13 mouse cellular contexts compared by ENCODE assay signal in the genomic region with DNA sequence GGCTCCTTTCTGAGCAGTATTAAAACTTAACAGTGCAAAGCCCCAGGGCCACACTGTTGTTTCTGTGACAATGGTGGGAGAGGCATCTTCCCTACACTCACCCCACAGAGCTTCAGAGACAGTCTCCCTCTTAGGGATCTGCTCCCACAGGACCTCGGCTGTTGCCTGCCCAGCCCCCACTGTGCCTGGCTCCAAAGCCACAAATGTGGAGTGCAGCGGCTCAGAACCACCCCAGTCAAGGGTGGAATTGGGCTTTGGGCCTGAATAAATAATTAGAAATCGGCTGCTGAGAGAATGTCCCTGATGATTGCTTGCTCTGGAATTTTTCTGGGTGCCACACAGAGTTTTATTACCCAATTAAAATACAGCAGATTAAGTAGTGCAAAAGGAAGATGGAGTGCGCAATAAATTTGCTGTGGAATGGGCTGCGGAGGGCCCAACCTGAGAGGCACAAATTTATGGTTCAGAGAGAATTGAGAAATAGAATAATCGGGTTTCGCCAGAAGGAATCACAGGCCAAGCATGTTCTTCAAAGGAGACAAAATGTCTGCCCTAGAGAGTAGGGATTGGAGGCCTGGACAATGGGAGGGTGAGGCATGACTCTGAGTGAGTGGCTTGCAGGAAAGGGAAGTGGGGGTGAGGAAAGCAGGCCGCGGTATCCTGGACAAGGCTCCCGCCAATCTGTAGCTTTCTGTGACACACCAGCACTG. TPM values are rescaled to one million over a fixed set of nuclear protein-coding genes. Genes with fewer than 3 reads are reported as not detected.
DNase-seq lines count a peak whose midpoint lies in the region; ATAC-seq lines count a peak whose summit lies in the region.
"Had no signal": no experiment of that assay in that cellular context is flagged by ENCODE, and none has a peak within 500 bp of the region (broad histone marks: within the 10 kb centered on the region; RNA-seq: fewer than 3 reads in every experiment).

No protein-coding gene starts in this region.

- no peaks in the 10 kb centered on the region for H3K9me3 ChIP-seq in liver, embryonic 12.5 days (replicated peaks)
- H3K9me3 ChIP-seq in limb, embryonic 13.5 days = no peaks in the 10 kb centered on the region
- H3K9me3 ChIP-seq: forebrain, embryonic 13.5 days; midbrain, embryonic 10.5 days had no signal

- peak overlapping the region; percentile 17; the same call in 1 of the 2 replicates for H3K27ac ChIP-seq in liver, embryonic 12.5 days
- H3K27ac ChIP-seq in limb, embryonic 13.5 days = 0 out of 2 replicates have a peak overlapping the region, but pooled peaks have one; percentile 39
- H3K27ac ChIP-seq: forebrain, embryonic 13.5 days; midbrain, embryonic 10.5 days had no signal

- intact Hi-C loops in heart, postnatal 10 days (cut with DNase I) = no loop called here

- no peak overlapping the region for H3K9ac ChIP-seq in liver, embryonic 12.5 days
- no peak overlapping the region for H3K9ac ChIP-seq in limb, embryonic 13.5 days
- H3K9ac ChIP-seq: forebrain, embryonic 13.5 days had no signal

- 81% methylated on average over 10 of the region's 10 CpGs for WGBS in liver, embryonic 12.5 days (ENCODE audit: insufficient replicate concordance)
- 50% methylated on average over 10 of the region's 10 CpGs for WGBS in limb, embryonic 13.5 days

- H3K4me3 ChIP-seq in liver, embryonic 12.5 days = no peak overlapping the region
- H3K4me3 ChIP-seq in limb, embryonic 13.5 days = no peak overlapping the region
- H3K4me3 ChIP-seq: forebrain, embryonic 13.5 days; midbrain, embryonic 10.5 days had no signal

- peaks cover 4% of the 10 kb centered on the region; the same call in 1 of the 2 replicates for H3K36me3 ChIP-seq in liver, embryonic 12.5 days
- H3K36me3 ChIP-seq in limb, embryonic 13.5 days = no peaks in the 10 kb centered on the region
- H3K36me3 ChIP-seq: midbrain, embryonic 10.5 days had no signal

- H3K27me3 ChIP-seq in liver, embryonic 12.5 days (replicated peaks) = no peaks in the 10 kb centered on the region
- H3K27me3 ChIP-seq in limb, embryonic 13.5 days = no peaks in the 10 kb centered on the region
- H3K27me3 ChIP-seq: forebrain, embryonic 13.5 days had no signal

- no peak for DNase-seq in liver
- peak; percentile 86 for DNase-seq in Muller cell, postnatal 12 days (ENCODE audit: inconsistent ontology term)
- peak; percentile 79 for DNase-seq in kidney, adult 9 months
- DNase-seq in heart, postnatal 10 days = no peak
- DNase-seq in spleen, postnatal 14 days (ENCODE audit: low spot score in 2 of 2) = no peak
- no peak for DNase-seq in frontal cortex, postnatal 14 days (ENCODE audit: low spot score in 2 of 2)
- DNase-seq: adrenal gland, postnatal 36 days; cerebellum, adult 18-20 months; heart, postnatal 4 days had no signal

- H3K4me1 ChIP-seq in liver, embryonic 12.5 days = peaks cover 53% of the 10 kb centered on the region
- peaks cover 27% of the 10 kb centered on the region for H3K4me1 ChIP-seq in limb, embryonic 13.5 days
- H3K4me1 ChIP-seq: forebrain, embryonic 13.5 days; midbrain, embryonic 10.5 days had no signal

- H3K4me2 ChIP-seq in liver, embryonic 12.5 days = no peak overlapping the region
- H3K4me2 ChIP-seq in limb, embryonic 13.5 days (replicated peaks) = no peak overlapping the region
- H3K4me2 ChIP-seq: forebrain, embryonic 13.5 days had no signal

- ATAC-seq in liver, embryonic 12.5 days = no peak
- ATAC-seq in limb, embryonic 13.5 days (ENCODE audit: low FRiP score, low read depth) = peak; percentile 57; the same call in 1 of the 2 replicates
- ATAC-seq: forebrain, embryonic 13.5 days had no signal

RNA-seq across cellular contexts. Expression of a gene that starts 56.4 kb away (rescaled TPM):
- polyA plus RNA-seq in liver, embryonic 12.5 days (2016; fragmentation: Nextera tagmentation; extraction: Ambion mirVana) = 819 and 854 TPM in 2 replicates
- polyA plus RNA-seq in limb, embryonic 13.5 days (2015; fragmentation: Nextera tagmentation; extraction: Ambion mirVana) = 403 and 448 TPM in 2 replicates
- 10 to 100 TPM in 1 of 2 experiments, 1 to 10 TPM in 1; 6.8 to 11.0 TPM for total RNA-seq in heart, postnatal 10 days (2021)

Comparison
In these comparisons a context has a peak if more than half of its experiments do, and no peak if none do; other contexts are left out.
1. DNase-seq: peak in Muller cell, postnatal 12 days (single experiment) and kidney, adult 9 months (single experiment); none in liver (single experiment), heart, postnatal 10 days (0 of 2), spleen, postnatal 14 days (0 of 2) and frontal cortex, postnatal 14 days (0 of 2).